Mouse (Mus musculus) bone marrow macrophage, adult 2 months (primary cell): Measurements from ENCODE around the gene Elovl5.

ENCODE experiments used
- CTCF ChIP-seq: IDR thresholded peaks from 2 replicates; pipeline ENCODE4 v1.5.1; 2012; ENCODE audit warnings: low read depth, mild to moderate bottlenecking, low read length, moderate library complexity
- POLR2A ChIP-seq: IDR thresholded peaks from 2 replicates; pipeline ENCODE4 v1.6.1; 2012; ENCODE audit warnings: mild to moderate bottlenecking, low read depth, low read length, borderline replicate concordance

DNA sequence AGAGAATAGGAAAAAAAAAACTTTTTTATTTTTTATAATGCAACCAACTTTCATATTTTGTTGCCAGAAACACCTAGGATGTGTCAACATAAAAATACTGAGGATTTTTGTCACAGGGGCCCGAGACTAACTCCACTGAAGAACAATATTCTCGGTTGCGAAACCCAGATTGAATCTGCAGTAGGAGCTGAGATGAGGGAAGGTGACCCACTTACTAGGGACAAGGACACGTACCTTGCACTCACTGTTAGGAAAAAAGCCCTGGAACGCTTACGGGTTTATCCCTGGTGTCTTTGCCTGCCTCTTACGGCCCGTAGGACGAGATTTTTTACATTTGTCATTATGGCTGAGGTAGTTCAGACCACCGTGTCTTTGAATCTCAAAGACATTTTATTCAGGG, 25.2 kb downstream of the Elovl5 start:
- no peak for TF ChIP-seq CTCF
- TF ChIP-seq POLR2A = no peak
